Mouse (Mus musculus): ENCODE measurements around the gene Prkab2. TPM values are rescaled to one million over a fixed set of nuclear protein-coding genes. Genes with fewer than 3 reads are reported as not detected.

The Prkab2 gene
- total and polyA plus RNA-seq, 3 experiments = 0.68 to 1.5 (median 1.4) TPM

DNA sequence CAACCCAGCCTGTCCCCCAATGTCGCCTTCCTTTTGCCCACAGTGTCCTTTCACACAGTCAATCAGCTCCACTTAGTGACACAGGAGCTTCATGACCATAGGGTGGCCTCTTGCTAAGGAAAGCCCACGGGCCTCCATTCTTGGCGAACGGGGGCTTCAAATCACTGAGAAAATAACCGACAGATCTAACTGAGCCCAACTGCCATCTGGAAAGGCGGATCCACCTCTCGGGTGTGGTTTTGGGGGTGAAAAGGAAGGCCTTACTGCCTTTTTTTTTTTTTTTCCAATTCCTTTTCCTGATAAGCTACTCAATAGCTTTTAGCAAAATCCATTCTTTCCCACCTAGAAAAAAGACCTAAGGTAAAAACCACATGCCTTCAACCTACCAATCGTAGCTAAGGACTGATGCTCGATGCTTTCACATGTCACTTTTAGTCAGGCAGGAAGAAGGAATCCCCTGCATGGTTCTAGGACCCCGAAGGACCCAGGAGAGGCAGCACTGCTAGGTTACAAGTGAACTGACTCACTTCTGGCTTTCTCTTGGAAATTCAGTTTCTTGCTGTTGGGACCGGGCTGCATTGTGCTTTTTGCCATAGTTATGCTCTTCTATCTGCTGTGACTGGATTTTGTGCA is 44.6 kb downstream of the Prkab2 start:
- in situ Hi-C loops (cut with MboI; ENCODE audit: low pct_ligation_motif_present, low pct_unique_long_range_greater_than_20kb, low sequenced_read_pairs) = no loop called here
- Histone ChIP-seq H3K9me3 (replicated peaks; ENCODE audit: low read length) (no peaks in the 10 kb centered on the region), H3K27me3 (replicated peaks) (peaks cover 4% of the 10 kb centered on the region), H3K36me3 (replicated peaks in 1 of 2; ENCODE audit: control insufficient read depth in 1 of 2, insufficient read depth in 1 of 2, low read length in 1 of 2) (no peaks in the 10 kb centered on the region), H3K27ac (ENCODE audit: insufficient read depth, low read depth) (no peak overlapping the region), H3K79me2 (replicated peaks; ENCODE audit: control insufficient read depth, extremely low read depth, insufficient read depth, poor library complexity, severe bottlenecking) (no peaks in the 10 kb centered on the region), H3K4me3 (replicated peaks in 1 of 3; ENCODE audit: low read depth in 2 of 3, low read length in 2 of 3, poor library complexity in 1 of 3) (no peak overlapping the region), H3K4me1 (ENCODE audit: control insufficient read depth in 1 of 2, insufficient read depth in 2 of 2) (0 out of 4 replicates have a peak, but pooled peaks cover 0 to 2% of the 10 kb centered on the region in 2 experiments), H3K4me2 (ENCODE audit: insufficient read depth, low read depth, poor library complexity, severe bottlenecking) (peak overlapping the region; percentile 7; the same call in 1 of the 2 replicates), H3K9ac (ENCODE audit: insufficient read depth, low read depth) (no peak overlapping the region)
- dilution Hi-C loops (cut with MboI; ENCODE audit: extremely low pct_ligation_motif_present, extremely low pct_unique_long_range_greater_than_20kb, low sequenced_read_pairs) = no loop called here
- TF ChIP-seq GABPA (IDR thresholded peaks at IDR 0.05; ENCODE audit: insufficient replicate concordance, low read depth, low read length) (no peak), USF2 (conservative IDR thresholded peaks at IDR 0.05; ENCODE audit: low read depth, low read length) (no peak), IRF4 (IDR thresholded peaks at IDR 0.05; ENCODE audit: low read depth, low read length) (no peak), POLR2AphosphoS2 (IDR thresholded peaks at IDR 0.05; ENCODE audit: low read depth, low read length) (no peak), MAX (IDR thresholded peaks at IDR 0.05; ENCODE audit: low read length) (0 out of 2 replicates have a peak, but pooled peaks have one; percentile 27)
- no peak for DNase-seq (ENCODE audit: extremely low read depth)

- Histone ChIP-seq H3K36me3 (replicated peaks in 1 of 2; ENCODE audit: control insufficient read depth in 1 of 2, insufficient read depth in 1 of 2, low read length in 1 of 2) (no peaks in the 10 kb centered on the region), H3K4me1 (ENCODE audit: control insufficient read depth in 1 of 2, insufficient read depth in 2 of 2) (0 out of 4 replicates have a peak, but pooled peaks cover 0 to 2% of the 10 kb centered on the region in 2 experiments), H3K79me2 (replicated peaks; ENCODE audit: control insufficient read depth, extremely low read depth, insufficient read depth, poor library complexity, severe bottlenecking) (no peaks in the 10 kb centered on the region), H3K27ac (ENCODE audit: insufficient read depth, low read depth) (no peak overlapping the region), H3K4me2 (ENCODE audit: insufficient read depth, low read depth, poor library complexity, severe bottlenecking) (no peak overlapping the region), H3K9ac (ENCODE audit: insufficient read depth, low read depth) (no peak overlapping the region), H3K27me3 (replicated peaks) (no peaks in the 10 kb centered on the region), H3K9me3 (replicated peaks; ENCODE audit: low read length) (no peaks in the 10 kb centered on the region), H3K4me3 (replicated peaks in 1 of 3; ENCODE audit: low read depth in 2 of 3, low read length in 2 of 3, poor library complexity in 1 of 3) (no peak overlapping the region)
- dilution Hi-C loops (cut with MboI; ENCODE audit: extremely low pct_ligation_motif_present, extremely low pct_unique_long_range_greater_than_20kb, low sequenced_read_pairs) (no loop called here), in situ Hi-C loops (cut with MboI; ENCODE audit: low pct_ligation_motif_present, low pct_unique_long_range_greater_than_20kb, low sequenced_read_pairs) (no loop called here)
- DNase-seq (ENCODE audit: extremely low read depth) = no peak
- no peak for TF ChIP-seq ZKSCAN1 (IDR thresholded peaks at IDR 0.05; ENCODE audit: borderline replicate concordance, low read depth, low read length)
- no peak for TF ChIP-seq CTCF (conservative IDR thresholded peaks at IDR 0.05 in 1 of 2, IDR thresholded peaks at IDR 0.05 in 1 of 2; ENCODE audit: low read depth in 2 of 2, low read length in 2 of 2)
- TF ChIP-seq HCFC1 (IDR thresholded peaks at IDR 0.05; ENCODE audit: low read depth, low read length) = no peak
- TF ChIP-seq BHLHE40 (IDR thresholded peaks at IDR 0.05; ENCODE audit: low read depth, low read length) = no peak
- TF ChIP-seq SIN3A (IDR thresholded peaks at IDR 0.05; ENCODE audit: low read length) = no peak
- no peak for TF ChIP-seq EP300 (IDR thresholded peaks at IDR 0.05; ENCODE audit: low read length)
- TF ChIP-seq MXI1 (IDR thresholded peaks at IDR 0.05; ENCODE audit: low read depth, low read length) = no peak
- no peak for TF ChIP-seq ETS1 (conservative IDR thresholded peaks at IDR 0.05; ENCODE audit: low read depth, low read length)
- no peak for TF ChIP-seq TBP (conservative IDR thresholded peaks at IDR 0.05; ENCODE audit: low read depth, low read length)
- TF ChIP-seq SMC3 (IDR thresholded peaks at IDR 0.05; ENCODE audit: low read depth, low read length) = no peak
- no peak for TF ChIP-seq PAX5 (IDR thresholded peaks at IDR 0.05; ENCODE audit: low read length)
- TF ChIP-seq JUND (conservative IDR thresholded peaks at IDR 0.05; ENCODE audit: low read depth, low read length) = no peak
- no peak for TF ChIP-seq CHD2 (IDR thresholded peaks at IDR 0.05; ENCODE audit: low read length)
- no peak for TF ChIP-seq POLR2AphosphoS2 (IDR thresholded peaks at IDR 0.05; ENCODE audit: low read depth, low read length)
Measured at GRCm38 (mm10) chr3:97705508-97705907, 47.5 kb downstream of the Prkab2 start.
